Mouse (Mus musculus) embryo, embryonic 10.5 days (tissue): ENCODE measurements at regions not wholly inside any gene's neighbourhood (a gene's known extent, or its start where the extent isn't known, plus 50 kb on each side); places are given as distances from the start of the nearest gene placed in this dataset.
A peak's percentile ranks its signal among the peaks of the same experiment; 100 is the strongest.

Experiments used
- DNase-seq: peaks from one replicate; pipeline ENCODE4 v3.0.0-alpha.2; 2015; ENCODE audit warnings: low spot score

DNA sequence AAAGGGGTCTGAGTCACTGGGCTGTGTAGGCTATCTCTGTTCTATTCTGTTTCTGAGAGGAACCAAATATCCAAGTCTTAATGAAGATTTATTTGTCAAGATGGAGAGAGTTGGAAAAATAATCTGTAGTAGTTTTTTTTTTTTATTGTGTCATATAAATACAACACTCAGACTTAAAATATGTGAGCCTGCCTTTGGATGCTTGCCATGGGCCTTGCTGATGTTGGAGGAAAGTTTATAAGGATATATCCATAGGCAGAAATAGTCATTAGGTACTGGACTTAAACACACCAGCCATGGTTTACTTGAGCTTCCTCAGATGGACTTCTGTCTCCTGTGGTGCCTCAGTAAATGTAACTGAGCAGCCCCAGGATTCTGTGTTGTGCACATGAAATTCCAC lies 635.8 kb upstream of the Adgrl2 start:
- DNase-seq, result no peak

- DNase-seq, result no peak
These were observed 635.1 kb upstream of the Adgrl2 start for GRCm38 (mm10) chr3:149625497-149625896.

DNA sequence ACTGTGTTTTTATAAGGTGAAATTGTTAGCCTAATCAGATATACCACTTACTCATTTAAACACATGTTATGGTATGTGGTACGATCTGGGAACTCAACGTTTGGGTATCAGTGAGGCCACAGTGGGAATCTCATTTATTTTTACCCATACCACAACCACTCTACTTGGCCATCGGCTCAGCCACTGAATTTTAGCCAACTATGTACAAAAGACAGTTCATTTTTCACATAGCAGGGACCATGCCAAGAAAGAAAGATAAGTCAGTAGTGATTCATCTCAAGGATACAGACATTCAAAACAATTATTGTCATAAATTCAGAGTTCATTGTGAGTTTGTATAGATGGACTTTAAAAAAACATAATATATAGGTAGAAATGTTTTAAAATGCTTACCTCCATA lies 634.7 kb upstream of the Adgrl2 start:
- no peak for DNase-seq

DNA sequence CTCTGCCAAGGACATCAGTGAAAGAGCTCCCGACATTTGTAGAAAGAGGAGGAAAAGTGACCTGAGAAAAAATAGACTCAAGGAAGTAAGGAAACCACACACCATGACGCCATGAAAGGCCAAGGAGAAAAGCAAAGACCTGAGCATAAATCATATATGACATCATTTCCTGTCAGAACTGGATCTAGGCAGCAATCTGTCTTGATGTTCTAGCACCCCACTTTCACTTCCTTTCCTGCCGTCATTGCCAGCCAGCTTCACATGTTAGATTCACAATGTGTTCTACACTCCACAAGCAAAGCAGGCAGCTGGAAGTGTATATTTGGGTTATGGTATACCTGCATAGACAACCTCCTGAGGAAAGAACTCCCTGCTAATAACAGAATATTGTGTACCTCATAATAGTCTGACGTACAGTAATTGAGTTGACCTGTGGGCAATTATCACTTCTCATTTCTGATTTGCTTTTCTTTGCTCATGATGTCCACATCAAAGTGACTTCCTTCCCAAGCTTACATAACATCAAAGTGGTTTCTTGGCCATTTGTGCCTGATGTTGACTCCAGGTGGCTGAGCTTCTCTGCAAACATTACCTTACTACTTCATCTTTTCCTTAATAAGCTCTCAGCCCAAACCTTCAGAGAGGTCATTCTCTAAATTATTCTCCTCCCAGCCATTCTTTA lies 633.6 kb upstream of the Adgrl2 start:
- DNase-seq, result no peak

DNA sequence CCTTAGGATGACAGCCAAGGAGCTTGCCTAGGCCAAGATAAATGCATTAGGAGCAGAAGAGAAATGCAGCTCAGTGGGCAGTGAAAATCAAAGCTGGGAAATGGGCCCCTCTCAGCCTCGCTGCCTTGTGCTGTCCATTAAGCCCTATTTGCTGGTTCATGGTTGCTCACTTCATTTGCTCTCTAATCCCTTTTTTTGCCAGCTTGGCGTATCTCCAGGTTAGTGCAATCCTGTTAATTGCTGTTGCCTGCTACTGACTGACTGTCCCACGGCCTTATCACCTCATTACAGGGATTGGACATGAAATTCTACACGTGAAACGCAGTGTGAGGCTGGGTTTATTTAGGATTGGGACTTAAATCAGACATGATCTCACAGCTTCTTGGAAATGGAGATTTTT lies 613.5 kb upstream of the Adgrl2 start:
- no peak for DNase-seq

GRCm38 (mm10) chr3:149601276-149601675 lies 610.9 kb upstream of the Adgrl2 start:
- no peak for DNase-seq

DNA sequence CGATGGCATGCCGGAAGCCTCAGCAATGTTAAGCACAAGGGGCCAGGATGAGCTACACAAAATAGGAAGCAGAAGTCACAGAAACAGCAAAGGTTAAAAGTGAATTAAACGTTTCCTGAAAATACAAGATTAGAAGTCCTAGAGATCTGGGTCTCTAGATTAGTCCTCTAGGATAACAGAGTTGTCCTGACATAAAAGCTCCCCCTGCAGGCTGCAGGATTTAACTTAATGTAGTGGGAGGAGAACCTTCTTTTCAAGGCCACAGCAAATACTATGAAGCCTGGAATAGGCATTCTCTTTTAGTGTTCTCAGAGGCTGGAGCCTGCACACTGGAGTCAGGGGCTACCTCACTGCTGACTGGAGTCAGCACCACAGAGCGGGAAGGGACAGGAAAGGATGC lies 604.1 kb upstream of the Adgrl2 start:
- peak; percentile 53 for DNase-seq

DNA sequence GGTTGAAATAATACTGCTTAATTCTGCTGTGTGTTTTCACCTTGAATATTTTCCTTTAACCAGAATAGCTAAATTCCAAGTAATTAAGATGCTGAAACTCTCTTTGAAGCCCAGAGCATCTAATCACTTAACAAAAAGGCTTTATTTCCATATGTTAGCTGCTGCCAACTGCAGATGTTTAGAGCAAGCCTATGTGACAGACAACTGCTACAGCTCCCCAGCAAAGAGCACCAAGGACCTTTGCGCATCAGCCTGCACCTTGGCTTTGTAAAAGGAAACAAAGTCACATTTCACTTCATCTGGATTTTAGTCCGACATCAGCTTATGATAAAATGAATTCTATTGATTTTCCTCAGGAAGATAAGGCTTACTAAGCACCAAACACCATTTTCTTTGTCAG lies 595.4 kb upstream of the Adgrl2 start:
- no peak for DNase-seq

- DNase-seq, result peak; percentile 68
These were observed 590.8 kb upstream of the Adgrl2 start for GRCm38 (mm10) chr3:149581141-149581540.

DNA sequence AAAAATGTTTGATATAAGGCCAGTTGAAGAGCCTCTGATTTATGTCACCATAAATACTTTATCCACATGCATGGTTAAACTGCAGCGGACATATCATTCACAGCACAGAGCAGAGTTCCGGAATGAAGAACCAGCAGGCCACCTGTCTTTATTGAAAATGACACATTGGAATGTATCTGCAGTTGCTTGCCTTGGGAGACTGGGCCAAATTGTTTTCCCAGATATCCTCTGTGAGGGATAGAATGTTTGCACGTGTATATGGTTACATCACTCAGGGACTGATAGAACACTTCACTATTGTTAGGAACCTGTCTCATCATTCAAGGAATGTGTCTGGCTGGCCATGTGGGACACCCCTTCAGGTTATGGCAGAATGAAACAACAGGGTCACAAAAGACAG lies 585.3 kb upstream of the Adgrl2 start:
- no peak for DNase-seq

DNA sequence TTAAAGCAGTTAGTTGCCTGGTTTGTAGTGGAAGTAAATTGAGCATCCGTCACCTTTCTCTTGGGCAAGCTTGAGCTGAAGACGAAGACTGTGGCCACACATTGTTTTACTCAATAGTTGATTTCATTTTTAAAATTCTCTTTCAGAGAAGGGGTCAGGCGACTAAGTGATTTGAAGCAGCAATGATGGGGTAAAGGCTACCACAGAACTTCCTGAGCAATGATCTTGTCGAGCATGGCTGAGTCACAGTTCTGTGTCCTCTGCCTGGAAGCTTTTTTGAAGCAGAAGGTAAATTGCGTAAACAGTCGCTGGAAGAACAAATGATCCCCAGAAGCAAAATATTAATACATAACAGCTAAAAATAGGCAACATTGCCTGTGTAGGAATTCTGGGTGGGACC lies 576.5 kb upstream of the Adgrl2 start:
- no peak for DNase-seq

GRCm38 (mm10) chr3:149550231-149550951 lies 560.0 kb upstream of the Adgrl2 start:
- no peak for DNase-seq

GRCm38 (mm10) chr3:149547045-149547444 lies 556.7 kb upstream of the Adgrl2 start:
- peak; percentile 54 for DNase-seq

DNA sequence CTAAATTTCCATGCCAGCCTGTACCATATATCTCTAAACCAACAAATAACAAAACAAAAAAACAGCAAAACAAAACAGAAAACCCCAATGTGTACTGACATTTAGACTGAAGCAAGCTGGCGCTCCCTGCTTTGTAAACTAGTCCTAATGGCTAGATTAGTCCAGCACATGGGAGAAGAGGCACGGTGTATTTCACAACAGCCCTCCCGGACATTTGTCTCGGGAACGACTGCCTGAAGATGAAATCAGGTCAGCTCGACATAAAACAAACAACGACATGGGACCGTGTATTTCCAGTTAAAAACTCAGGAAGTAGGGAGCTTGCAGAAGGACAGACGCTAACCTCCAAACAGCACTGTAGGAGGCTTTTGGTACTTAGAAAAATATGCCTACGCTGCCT lies 555.9 kb upstream of the Adgrl2 start:
- no peak for DNase-seq

DNA sequence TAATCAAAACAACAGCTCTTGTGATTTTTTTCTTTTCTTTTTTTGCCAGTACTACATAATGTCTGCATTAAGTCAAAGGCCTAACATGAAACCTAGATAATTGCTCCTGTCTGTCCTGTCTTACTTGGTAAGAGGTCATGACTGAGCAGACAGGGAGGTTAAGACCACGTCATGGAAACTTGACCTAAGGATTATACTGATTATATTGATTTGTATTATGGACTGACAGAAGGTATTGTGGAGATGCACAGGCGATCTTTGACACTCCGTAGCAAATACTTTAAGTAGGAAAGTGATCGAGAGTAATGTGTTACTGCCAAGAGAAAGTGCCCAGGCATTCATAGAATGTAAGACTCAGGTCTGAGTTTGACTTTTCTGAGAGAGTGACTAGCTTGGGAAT lies 543.8 kb upstream of the Adgrl2 start:
- peak; percentile 52 for DNase-seq

DNA sequence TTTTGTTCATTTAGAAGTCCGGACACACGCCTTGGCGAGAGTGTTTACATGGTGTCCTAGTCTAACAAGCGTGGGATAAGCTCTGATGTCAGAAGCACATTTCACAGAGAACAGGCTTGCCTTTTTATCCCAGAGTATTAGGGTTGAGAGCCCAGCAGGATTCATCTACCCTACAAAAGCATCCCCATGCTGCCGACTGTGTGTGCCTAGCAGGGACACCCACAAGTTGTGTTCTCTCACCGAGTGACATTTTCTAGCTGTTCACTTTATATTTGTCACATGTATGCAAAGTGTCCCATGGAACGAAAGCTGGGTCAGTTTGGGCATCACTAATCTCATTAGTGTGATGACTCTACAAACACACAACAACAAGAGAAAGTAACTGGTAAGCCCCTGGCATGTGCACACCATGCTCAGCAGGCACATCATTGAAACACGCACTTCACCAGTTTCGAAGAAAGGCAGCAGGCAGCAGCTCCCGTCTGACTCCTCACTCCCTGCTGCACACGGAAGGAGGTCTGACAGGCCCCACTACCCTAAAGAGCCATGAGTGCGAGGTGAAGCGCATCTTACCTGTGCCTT lies 539.8 kb upstream of the Adgrl2 start:
- DNase-seq, result no peak

DNA sequence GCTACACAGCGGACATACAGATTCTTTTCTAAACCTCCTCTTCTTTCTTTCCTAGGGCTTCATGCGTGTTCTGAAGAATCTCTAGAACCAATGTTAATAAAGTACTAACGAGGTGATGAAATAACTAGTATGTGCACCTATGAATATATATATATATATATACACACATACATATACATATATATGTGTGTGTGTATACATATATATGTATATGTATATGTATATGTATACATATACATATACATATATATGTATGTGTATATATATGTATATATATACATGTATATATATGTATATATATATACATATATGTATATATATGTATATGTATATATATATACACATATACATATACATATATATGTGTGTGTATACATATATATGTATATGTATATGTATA lies 536.2 kb upstream of the Adgrl2 start:
- peak; percentile 54 for DNase-seq

DNA sequence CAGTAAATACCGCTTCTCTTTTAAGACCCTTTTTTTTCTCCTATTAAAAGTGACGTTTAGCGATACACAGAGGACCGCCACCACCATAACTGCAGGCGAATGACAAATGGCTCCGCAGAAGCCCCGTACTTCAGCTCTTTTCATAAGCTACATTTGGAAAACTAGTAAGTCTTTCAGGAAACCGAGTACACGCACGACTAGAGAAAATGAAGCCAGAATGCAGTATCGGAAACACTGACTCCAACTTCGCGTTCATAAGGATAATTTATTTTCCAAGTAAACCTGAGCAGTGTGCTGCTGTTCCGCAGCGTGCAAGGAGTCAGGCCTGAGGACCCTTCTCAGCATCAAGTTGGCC lies 529.2 kb upstream of the Adgrl2 start:
- DNase-seq, result peak; percentile 33

DNA sequence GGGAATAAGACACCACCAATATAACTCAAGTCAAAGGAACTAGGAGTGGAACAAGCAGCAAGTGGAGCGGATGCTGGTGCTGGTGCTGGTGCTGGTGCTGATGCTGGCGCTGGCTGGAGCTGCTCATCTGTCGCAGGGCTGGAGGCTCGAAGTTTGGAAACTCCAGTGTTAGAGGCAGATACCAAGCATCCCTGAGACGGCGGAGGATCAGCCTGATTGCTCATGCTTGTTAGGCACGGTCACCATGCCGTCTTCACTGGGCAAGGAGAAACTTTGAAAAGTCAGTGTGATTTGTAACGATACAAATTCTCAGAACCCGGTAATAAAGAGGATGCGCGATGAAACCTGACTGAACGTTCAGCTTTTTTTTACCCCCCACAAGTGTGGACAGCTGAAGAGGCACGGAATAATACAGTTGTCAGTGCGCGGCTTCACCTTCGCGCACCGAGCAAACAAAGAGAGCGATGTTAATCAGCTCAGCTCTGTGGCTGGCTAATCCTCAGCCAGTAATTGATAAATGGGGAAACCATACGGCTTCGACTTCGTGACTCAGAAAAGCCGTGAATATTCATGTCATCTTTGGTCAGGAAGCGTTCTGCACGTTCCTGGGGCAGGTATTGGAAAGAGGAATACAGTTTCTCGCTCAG lies 528.7 kb upstream of the Adgrl2 start:
- DNase-seq, result peak; percentile 62

DNA sequence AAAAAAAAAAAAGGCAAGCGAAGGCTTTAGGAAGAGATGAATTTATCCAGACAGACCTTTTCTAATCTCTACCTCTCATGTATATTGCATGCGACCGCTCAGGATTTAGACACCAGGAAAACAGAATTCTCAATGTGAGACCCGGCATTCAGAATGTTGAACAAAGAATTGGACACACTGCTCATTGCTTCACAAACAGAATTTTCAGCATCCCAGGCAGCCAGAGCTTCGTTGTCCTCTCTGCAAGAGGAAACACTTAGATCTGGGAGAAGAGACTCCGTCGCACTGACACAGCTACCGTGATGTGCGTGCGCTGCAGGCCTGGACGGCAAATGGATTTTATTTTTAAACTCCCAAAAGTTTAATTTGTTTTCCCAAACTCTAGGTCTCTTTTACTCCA lies 527.2 kb upstream of the Adgrl2 start:
- DNase-seq, result peak; percentile 32

DNA sequence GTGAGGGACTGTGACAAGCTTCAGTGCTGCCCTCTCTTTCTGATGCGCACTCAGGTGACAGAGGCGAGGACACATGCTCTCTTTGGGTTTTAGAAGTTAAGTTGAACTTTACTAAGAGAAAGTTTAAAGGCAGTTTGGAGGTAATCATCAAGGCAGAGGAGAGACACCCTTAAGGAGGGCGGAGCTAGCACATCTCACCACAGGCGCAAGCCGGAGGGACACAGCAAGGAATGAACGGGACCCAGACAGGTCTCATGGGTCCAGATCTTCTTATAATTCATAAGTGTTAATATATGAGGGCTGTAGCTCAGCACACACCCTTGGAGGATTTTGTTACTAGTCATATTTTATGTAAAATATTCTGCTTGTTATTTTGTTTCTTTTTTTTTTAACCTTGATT lies 518.8 kb upstream of the Adgrl2 start:
- no peak for DNase-seq

DNA sequence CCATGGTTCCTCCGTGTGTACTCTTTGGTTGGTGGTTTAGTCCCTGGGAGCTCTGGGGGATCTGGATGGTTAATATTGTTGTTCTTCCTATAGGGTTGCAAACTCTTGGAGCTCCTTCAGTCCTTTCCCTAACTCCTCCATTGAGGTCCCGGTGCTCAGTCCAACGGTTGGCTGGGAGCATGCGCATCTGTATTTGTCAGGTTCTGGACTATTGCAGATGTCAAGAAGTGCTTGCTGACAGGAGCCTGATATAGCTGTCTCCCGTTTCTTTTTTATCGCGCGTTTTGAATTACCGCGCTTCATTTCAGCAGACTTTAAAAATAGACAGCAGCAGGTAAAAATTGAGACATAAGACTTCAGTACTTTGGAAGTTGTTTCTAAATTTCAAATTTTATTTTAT lies 518.3 kb upstream of the Adgrl2 start:
- DNase-seq, result no peak

- DNase-seq, result no peak
These were observed 515.3 kb upstream of the Adgrl2 start for GRCm38 (mm10) chr3:149505692-149506091.
